Mouse (Mus musculus): ENCODE data around the gene Xrcc2. TPM values are rescaled to one million over a fixed set of nuclear protein-coding genes. Genes with fewer than 3 reads are reported as not detected.
A peak's percentile ranks its signal among the peaks of the same experiment; 100 is the strongest.
"Not testable (repeated sequence)": the region's sequence is repeated elsewhere in the genome, so short reads cannot be mapped to it uniquely, and the experiment has no call there.

The Xrcc2 gene
- polyA plus RNA-seq (2012; rRNA removed) = 5.3 and 5.4 TPM in 2 replicates

GRCm38 (mm10) chr5:25705567-25706349 lies at the start of gene Xrcc2:
Gene Xrcc2, minus strand, starts transcription at chr5:25705825.
- peak; percentile 91 to 99 for DNase-seq (ENCODE audit: extremely low spot score in 1 of 2, low spot score in 1 of 2)

GRCm38 (mm10) chr5:25754236-25754766 lies 48.7 kb upstream of the Xrcc2 start:
- DNase-seq (ENCODE audit: extremely low spot score in 1 of 2, low spot score in 1 of 2) = peak in 1 of 2 experiments; percentile 56

GRCm38 (mm10) chr5:25753556-25754235 lies 48.1 kb upstream of the Xrcc2 start:
- no peak for DNase-seq (ENCODE audit: extremely low spot score in 1 of 2, low spot score in 1 of 2)

- peak in 1 of 2 experiments; percentile 24 for DNase-seq (ENCODE audit: extremely low spot score in 1 of 2, low spot score in 1 of 2)
Observed at GRCm38 (mm10) chr5:25752862-25753261, 47.2 kb upstream of the Xrcc2 start.

GRCm38 (mm10) chr5:25751552-25751951 lies 45.9 kb upstream of the Xrcc2 start:
- DNase-seq (ENCODE audit: extremely low spot score in 1 of 2, low spot score in 1 of 2) = peak in 1 of 2 experiments; percentile 33

GRCm38 (mm10) chr5:25748613-25749012 lies 43.0 kb upstream of the Xrcc2 start:
- no peak for DNase-seq (ENCODE audit: extremely low spot score in 1 of 2, low spot score in 1 of 2)

GRCm38 (mm10) chr5:25747904-25748303 lies 42.3 kb upstream of the Xrcc2 start:
- DNase-seq (ENCODE audit: extremely low spot score in 1 of 2, low spot score in 1 of 2) = no peak

GRCm38 (mm10) chr5:25738902-25739301 lies 33.3 kb upstream of the Xrcc2 start:
- DNase-seq (ENCODE audit: extremely low spot score in 1 of 2, low spot score in 1 of 2) = not testable (repeated sequence)

GRCm38 (mm10) chr5:25738448-25738847 lies 32.8 kb upstream of the Xrcc2 start:
- DNase-seq (ENCODE audit: extremely low spot score in 1 of 2, low spot score in 1 of 2) = no peak

GRCm38 (mm10) chr5:25735861-25736260 lies 30.2 kb upstream of the Xrcc2 start:
- peak; percentile 57 to 82 for DNase-seq (ENCODE audit: extremely low spot score in 1 of 2, low spot score in 1 of 2)

GRCm38 (mm10) chr5:25734318-25734717 lies 28.7 kb upstream of the Xrcc2 start:
- DNase-seq (ENCODE audit: extremely low spot score in 1 of 2, low spot score in 1 of 2) = peak in 1 of 2 experiments; percentile 74

- DNase-seq (ENCODE audit: extremely low spot score in 1 of 2, low spot score in 1 of 2) = no peak
Observed at GRCm38 (mm10) chr5:25724134-25724675, 18.6 kb upstream of the Xrcc2 start.

GRCm38 (mm10) chr5:25723016-25723415 lies 17.4 kb upstream of the Xrcc2 start:
- no peak for DNase-seq (ENCODE audit: extremely low spot score in 1 of 2, low spot score in 1 of 2)

GRCm38 (mm10) chr5:25719390-25719789 lies 13.8 kb upstream of the Xrcc2 start:
- DNase-seq (ENCODE audit: extremely low spot score in 1 of 2, low spot score in 1 of 2) = no peak

- not testable (repeated sequence) for DNase-seq (ENCODE audit: extremely low spot score in 1 of 2, low spot score in 1 of 2)
Observed at GRCm38 (mm10) chr5:25713001-25713706, 7.5 kb upstream of the Xrcc2 start.

- DNase-seq (ENCODE audit: extremely low spot score in 1 of 2, low spot score in 1 of 2) = no peak
Observed at GRCm38 (mm10) chr5:25704702-25705566, 691 bp downstream of the Xrcc2 start.

GRCm38 (mm10) chr5:25697941-25698340 lies 7.7 kb downstream of the Xrcc2 start:
- DNase-seq (ENCODE audit: extremely low spot score in 1 of 2, low spot score in 1 of 2) = no peak

- peak in 1 of 2 experiments; percentile 28 for DNase-seq (ENCODE audit: extremely low spot score in 1 of 2, low spot score in 1 of 2)
Observed at GRCm38 (mm10) chr5:25696256-25696655, 9.4 kb downstream of the Xrcc2 start.

- no peak for DNase-seq (ENCODE audit: extremely low spot score in 1 of 2, low spot score in 1 of 2)
Observed at GRCm38 (mm10) chr5:25695786-25696185, 9.8 kb downstream of the Xrcc2 start.
